ENCODE assay signal across 14 mouse cellular contexts in genomic region chr2:72554603-72555002, GRCm38 (mm10).
DNase-seq lines count a peak whose midpoint lies in the region; ATAC-seq and TF ChIP-seq lines count a peak whose summit lies in the region.
"Had no signal": no experiment of that assay in that cellular context is flagged by ENCODE, and none has a peak within 500 bp of the region (broad histone marks: within the 10 kb centered on the region; RNA-seq: fewer than 3 reads in every experiment).

No protein-coding gene starts in this region.

- no peak overlapping the region for H3K27ac ChIP-seq in heart, postnatal 0 days (ENCODE audit: low read depth)
- H3K27ac ChIP-seq: embryonic facial prominence, embryonic 10.5 days; forebrain, embryonic 10.5 days; hindbrain, embryonic 15.5 days; kidney, embryonic 15.5 days; macrophage had no signal

- no peaks in the 10 kb centered on the region; the same call in 1 of the 2 replicates for H3K4me1 ChIP-seq in heart, postnatal 0 days (ENCODE audit: control insufficient read depth, insufficient read depth)

- no peaks in the 10 kb centered on the region for H3K9me3 ChIP-seq in heart, postnatal 0 days (replicated peaks; ENCODE audit: control insufficient read depth, low read length)
- H3K9me3 ChIP-seq: embryonic facial prominence, embryonic 10.5 days; forebrain, embryonic 10.5 days; hindbrain, embryonic 15.5 days; kidney, embryonic 15.5 days had no signal

- WGBS in heart, postnatal 0 days: 69% methylated on average over 5 of the region's 5 CpGs

- no peak for ATAC-seq in heart, postnatal 0 days (ENCODE audit: insufficient read depth, low read depth)

- TF ChIP-seq CTCF in heart, postnatal 0 days (IDR thresholded peaks at IDR 0.05; ENCODE audit: low read depth): no peak

- no peak for TF ChIP-seq EP300 in heart, postnatal 0 days (IDR thresholded peaks at IDR 0.05; ENCODE audit: low read depth)

- DNase-seq in adrenal gland, adult 8-10 months: peak; percentile 9
- DNase-seq in adrenal gland, adult 18-20 months (ENCODE audit: low spot score in 2 of 2): no peak
- DNase-seq in ovary, adult 18-20 months (ENCODE audit: low spot score): peak; percentile 26
- DNase-seq in ovary, postnatal 36 days (ENCODE audit: low spot score): no peak
- peak; percentile 45 for DNase-seq in heart, postnatal 0 days (ENCODE audit: low spot score)
- DNase-seq in skeletal muscle tissue, adult 2 months (ENCODE audit: low read depth, low spot score): peak; percentile 77
- DNase-seq in spleen, postnatal 14 days (ENCODE audit: low spot score in 2 of 2): no peak
- no peak for DNase-seq in cerebellum, adult 9-10 months
- DNase-seq: right cerebral cortex, postnatal 4 days had no signal

- no peak overlapping the region for H3K4me2 ChIP-seq in heart, postnatal 0 days (ENCODE audit: low read depth, low read length)
- H3K4me2 ChIP-seq: hindbrain, embryonic 15.5 days; kidney, embryonic 15.5 days had no signal

- H3K27me3 ChIP-seq in heart, postnatal 0 days (ENCODE audit: control insufficient read depth, insufficient read depth, low read length): no peaks in the 10 kb centered on the region
- H3K27me3 ChIP-seq: hindbrain, embryonic 15.5 days; kidney, embryonic 15.5 days had no signal

- no peaks in the 10 kb centered on the region for H3K36me3 ChIP-seq in heart, postnatal 0 days (replicated peaks; ENCODE audit: control insufficient read depth, insufficient read depth, low read length)
- H3K36me3 ChIP-seq: embryonic facial prominence, embryonic 10.5 days; forebrain, embryonic 10.5 days; hindbrain, embryonic 15.5 days; kidney, embryonic 15.5 days had no signal

- no peak overlapping the region for H3K9ac ChIP-seq in heart, postnatal 0 days (replicated peaks; ENCODE audit: low read depth, low read length)
- H3K9ac ChIP-seq: hindbrain, embryonic 15.5 days; kidney, embryonic 15.5 days had no signal

- H3K4me3 ChIP-seq in heart, postnatal 0 days (ENCODE audit: low read depth, low read length): no peak overlapping the region
- H3K4me3 ChIP-seq: embryonic facial prominence, embryonic 10.5 days; forebrain, embryonic 10.5 days; hindbrain, embryonic 15.5 days; kidney, embryonic 15.5 days had no signal

Comparison
In these comparisons a context has a peak if more than half of its experiments do, and no peak if none do; other contexts are left out.
1. DNase-seq: peak in adrenal gland, adult 8-10 months (single experiment), ovary, adult 18-20 months (single experiment), heart, postnatal 0 days (single experiment) and skeletal muscle tissue, adult 2 months (single experiment); none in adrenal gland, adult 18-20 months (0 of 2), ovary, postnatal 36 days (single experiment), spleen, postnatal 14 days (0 of 2) and cerebellum, adult 9-10 months (single experiment).